Mouse (Mus musculus): Measurements from ENCODE around the gene Prune2. TPM values are rescaled to one million over a fixed set of nuclear protein-coding genes. Genes with fewer than 3 reads are reported as not detected.

The Prune2 gene
- total and polyA plus RNA-seq, 3 experiments: 0.55 TPM; not detected in 2

- DNase-seq (ENCODE audit: low spot score) (no peak), ATAC-seq (ENCODE audit: extremely low read depth, insufficient number of reproducible peaks, low FRiP score, poor library complexity, severe bottlenecking) (no peak)
- no peak overlapping the region for H3K4me3 ChIP-seq (ENCODE audit: low read depth, low read length)
- H3K9me3 ChIP-seq (replicated peaks): no peaks in the 10 kb centered on the region
- TF ChIP-seq CTCF (IDR thresholded peaks at IDR 0.05; ENCODE audit: low read depth, low read length) (no peak), TAL1 (conservative IDR thresholded peaks at IDR 0.05; ENCODE audit: low read depth, low read length) (no peak), POLR2AphosphoS5 (IDR thresholded peaks at IDR 0.05; ENCODE audit: insufficient replicate concordance, low read depth, low read length) (no peak), GATA2 (IDR thresholded peaks at IDR 0.05; ENCODE audit: borderline replicate concordance, low read depth, low read length) (no peak), GATA1 (IDR thresholded peaks at IDR 0.05; ENCODE audit: borderline replicate concordance, low read length) (no peak)
- no peaks in the 10 kb centered on the region for H3K36me3 ChIP-seq (replicated peaks)
- H3K27me3 ChIP-seq (ENCODE audit: insufficient read depth, low read length): peaks cover 14% of the 10 kb centered on the region
- no peaks in the 10 kb centered on the region for H3K4me1 ChIP-seq (ENCODE audit: insufficient read depth, low read depth, low read length)
Observed at GRCm38 (mm10) chr19:16950051-16950450, 5.9 kb upstream of the Prune2 start.

GRCm38 (mm10) chr19:16950664-16951363 is 5.1 kb upstream of the Prune2 start:
- no peaks in the 10 kb centered on the region for H3K9me3 ChIP-seq (replicated peaks)
- DNase-seq (ENCODE audit: low spot score): no peak
- TF ChIP-seq POLR2AphosphoS5 (IDR thresholded peaks at IDR 0.05; ENCODE audit: insufficient replicate concordance, low read depth, low read length): no peak
- no peak for TF ChIP-seq GATA2 (IDR thresholded peaks at IDR 0.05; ENCODE audit: borderline replicate concordance, low read depth, low read length)
- no peak for TF ChIP-seq CTCF (IDR thresholded peaks at IDR 0.05; ENCODE audit: low read depth, low read length)
- no peak for TF ChIP-seq TAL1 (conservative IDR thresholded peaks at IDR 0.05; ENCODE audit: low read depth, low read length)
- TF ChIP-seq GATA1 (IDR thresholded peaks at IDR 0.05; ENCODE audit: borderline replicate concordance, low read length): no peak

GRCm38 (mm10) chr19:16954736-16955135 is 1.2 kb upstream of the Prune2 start:
- TF ChIP-seq POLR2AphosphoS5 (IDR thresholded peaks at IDR 0.05; ENCODE audit: insufficient replicate concordance, low read depth, low read length) (no peak), GATA2 (IDR thresholded peaks at IDR 0.05; ENCODE audit: borderline replicate concordance, low read depth, low read length) (no peak), TAL1 (conservative IDR thresholded peaks at IDR 0.05; ENCODE audit: low read depth, low read length) (no peak), CTCF (IDR thresholded peaks at IDR 0.05; ENCODE audit: low read depth, low read length) (no peak), GATA1 (IDR thresholded peaks at IDR 0.05; ENCODE audit: borderline replicate concordance, low read length) (no peak)
- DNase-seq (ENCODE audit: low spot score) (no peak), ATAC-seq (ENCODE audit: extremely low read depth, insufficient number of reproducible peaks, low FRiP score, poor library complexity, severe bottlenecking) (no peak)
- Histone ChIP-seq H3K9me3 (replicated peaks) (no peaks in the 10 kb centered on the region), H3K4me3 (ENCODE audit: low read depth, low read length) (no peak overlapping the region), H3K27me3 (ENCODE audit: insufficient read depth, low read length) (peaks cover 31% of the 10 kb centered on the region), H3K4me1 (ENCODE audit: insufficient read depth, low read depth, low read length) (no peaks in the 10 kb centered on the region), H3K36me3 (replicated peaks) (no peaks in the 10 kb centered on the region)

More at GRCm38 (mm10) chr19:16950664-16951363, 5.1 kb upstream of the Prune2 start:
- Histone ChIP-seq H3K4me1 (ENCODE audit: insufficient read depth, low read depth, low read length) (no peaks in the 10 kb centered on the region), H3K4me3 (ENCODE audit: low read depth, low read length) (no peak overlapping the region), H3K36me3 (replicated peaks) (no peaks in the 10 kb centered on the region), H3K27me3 (ENCODE audit: insufficient read depth, low read length) (peaks cover 19% of the 10 kb centered on the region)
- no peak for ATAC-seq (ENCODE audit: extremely low read depth, insufficient number of reproducible peaks, low FRiP score, poor library complexity, severe bottlenecking)

GRCm38 (mm10) chr19:16955231-16955612 is 696 bp upstream of the Prune2 start:
- Histone ChIP-seq H3K4me3 (ENCODE audit: low read depth, low read length) (no peak overlapping the region), H3K36me3 (replicated peaks) (no peaks in the 10 kb centered on the region), H3K4me1 (ENCODE audit: insufficient read depth, low read depth, low read length) (no peaks in the 10 kb centered on the region), H3K27me3 (ENCODE audit: insufficient read depth, low read length) (peaks cover 32% of the 10 kb centered on the region), H3K9me3 (replicated peaks) (no peaks in the 10 kb centered on the region)
- TF ChIP-seq POLR2AphosphoS5 (IDR thresholded peaks at IDR 0.05; ENCODE audit: insufficient replicate concordance, low read depth, low read length) (no peak), TAL1 (conservative IDR thresholded peaks at IDR 0.05; ENCODE audit: low read depth, low read length) (no peak), CTCF (IDR thresholded peaks at IDR 0.05; ENCODE audit: low read depth, low read length) (no peak), GATA1 (IDR thresholded peaks at IDR 0.05; ENCODE audit: borderline replicate concordance, low read length) (no peak), GATA2 (IDR thresholded peaks at IDR 0.05; ENCODE audit: borderline replicate concordance, low read depth, low read length) (no peak)
- no peak for DNase-seq (ENCODE audit: low spot score)
- ATAC-seq (ENCODE audit: extremely low read depth, insufficient number of reproducible peaks, low FRiP score, poor library complexity, severe bottlenecking): no peak

GRCm38 (mm10) chr19:16956319-16956718 is 401 bp downstream of the Prune2 start:
- Histone ChIP-seq H3K9me3 (replicated peaks) (no peaks in the 10 kb centered on the region), H3K4me1 (ENCODE audit: insufficient read depth, low read depth, low read length) (no peaks in the 10 kb centered on the region), H3K36me3 (replicated peaks) (no peaks in the 10 kb centered on the region), H3K4me3 (ENCODE audit: low read depth, low read length) (no peak overlapping the region), H3K27me3 (ENCODE audit: insufficient read depth, low read length) (peaks cover 29% of the 10 kb centered on the region)
- DNase-seq (ENCODE audit: low spot score) (no peak), ATAC-seq (ENCODE audit: extremely low read depth, insufficient number of reproducible peaks, low FRiP score, poor library complexity, severe bottlenecking) (no peak)
- TF ChIP-seq CTCF (IDR thresholded peaks at IDR 0.05; ENCODE audit: low read depth, low read length): no peak
- no peak for TF ChIP-seq GATA1 (IDR thresholded peaks at IDR 0.05; ENCODE audit: borderline replicate concordance, low read length)
- no peak for TF ChIP-seq GATA2 (IDR thresholded peaks at IDR 0.05; ENCODE audit: borderline replicate concordance, low read depth, low read length)

- Histone ChIP-seq H3K36me3 (replicated peaks) (no peaks in the 10 kb centered on the region), H3K4me3 (ENCODE audit: low read depth, low read length) (no peak overlapping the region), H3K4me1 (ENCODE audit: insufficient read depth, low read depth, low read length) (no peaks in the 10 kb centered on the region), H3K9me3 (replicated peaks) (no peaks in the 10 kb centered on the region), H3K27me3 (ENCODE audit: insufficient read depth, low read length) (peaks cover 18% of the 10 kb centered on the region)
- no peak for DNase-seq (ENCODE audit: low spot score)
- ATAC-seq (ENCODE audit: extremely low read depth, insufficient number of reproducible peaks, low FRiP score, poor library complexity, severe bottlenecking): no peak
- TF ChIP-seq GATA2 (IDR thresholded peaks at IDR 0.05; ENCODE audit: borderline replicate concordance, low read depth, low read length) (no peak), TAL1 (conservative IDR thresholded peaks at IDR 0.05; ENCODE audit: low read depth, low read length) (no peak), POLR2AphosphoS5 (IDR thresholded peaks at IDR 0.05; ENCODE audit: insufficient replicate concordance, low read depth, low read length) (no peak), CTCF (IDR thresholded peaks at IDR 0.05; ENCODE audit: low read depth, low read length) (no peak), GATA1 (IDR thresholded peaks at IDR 0.05; ENCODE audit: borderline replicate concordance, low read length) (no peak)
Observed at GRCm38 (mm10) chr19:16959051-16959450, 3.1 kb downstream of the Prune2 start.
